Comparison of ENCODE assay signal across 15 mouse cellular contexts in genomic region chr4:120186934-120187333, GRCm38 (mm10). TPM values are rescaled to one million over a fixed set of nuclear protein-coding genes. Genes with fewer than 3 reads are reported as not detected.
DNase-seq lines count a peak whose midpoint lies in the region; ATAC-seq and TF ChIP-seq lines count a peak whose summit lies in the region.
"Had no signal": no experiment of that assay in that cellular context is flagged by ENCODE, and none has a peak within 500 bp of the region (broad histone marks: within the 10 kb centered on the region; RNA-seq: fewer than 3 reads in every experiment).

No protein-coding gene starts in this region.

- H3K27me3 ChIP-seq in forebrain, embryonic 11.5 days (ENCODE audit: control insufficient read depth, insufficient read depth, low read length): no peaks in the 10 kb centered on the region
- H3K27me3 ChIP-seq in forebrain, embryonic 10.5 days (ENCODE audit: poor library complexity, severe bottlenecking): 0 out of 2 replicates have a peak, but pooled peaks cover 8% of the 10 kb centered on the region
- no peaks in the 10 kb centered on the region; the same call in 1 of the 2 replicates for H3K27me3 ChIP-seq in liver, adult 2 months (ENCODE audit: control insufficient read depth, insufficient read depth, low read length)
- peaks cover 11% of the 10 kb centered on the region; the same call in 1 of the 2 replicates for H3K27me3 ChIP-seq in liver, embryonic 12.5 days (replicated peaks)
- no peaks in the 10 kb centered on the region for H3K27me3 ChIP-seq in midbrain, embryonic 11.5 days (ENCODE audit: control insufficient read depth, insufficient read depth, low read length)
- H3K27me3 ChIP-seq in midbrain, embryonic 14.5 days (ENCODE audit: control insufficient read depth, insufficient read depth, low read length): no peaks in the 10 kb centered on the region

- H3K4me2 ChIP-seq in forebrain, embryonic 11.5 days (ENCODE audit: low read depth, low read length, severe bottlenecking): no peak overlapping the region
- H3K4me2 ChIP-seq in liver, embryonic 12.5 days: no peak overlapping the region
- no peak overlapping the region for H3K4me2 ChIP-seq in midbrain, embryonic 11.5 days
- H3K4me2 ChIP-seq in midbrain, embryonic 14.5 days (ENCODE audit: low read length): no peak overlapping the region
- H3K4me2 ChIP-seq: neural tube, embryonic 13.5 days had no signal

- DNase-seq in forebrain, embryonic 11.5 days (ENCODE audit: low spot score): peak; percentile 59
- DNase-seq in forebrain, embryonic 10.5 days (ENCODE audit: extremely low spot score, low spot score): no peak
- no peak for DNase-seq in liver, adult 2 months (ENCODE audit: extremely low read depth, low read depth, low spot score)
- DNase-seq in R1 (ENCODE audit: low read depth, low spot score): peak; percentile 81
- peak; percentile 36 for DNase-seq in mesoderm, embryonic 11.5 days (ENCODE audit: low read depth, low spot score)
- DNase-seq in midbrain, embryonic 11.5 days (ENCODE audit: low spot score, missing footprints): no peak
- no peak for DNase-seq in midbrain, embryonic 14.5 days
- DNase-seq: adrenal gland, postnatal 25 days; cerebellum, adult 9-10 months had no signal

- 9% methylated on average over 4 of the region's 4 CpGs for WGBS in forebrain, embryonic 11.5 days
- WGBS in forebrain, embryonic 10.5 days: 3% methylated on average over 4 of the region's 4 CpGs
- 6% methylated on average over 4 of the region's 4 CpGs for WGBS in liver, adult 2 months
- WGBS in liver, embryonic 12.5 days (ENCODE audit: insufficient replicate concordance): 0% methylated on average over 4 of the region's 4 CpGs
- WGBS in midbrain, embryonic 11.5 days: 2% methylated on average over 4 of the region's 4 CpGs
- 4% methylated on average over 4 of the region's 4 CpGs for WGBS in midbrain, embryonic 14.5 days

- TF ChIP-seq CTCF in liver, adult 2 months (IDR thresholded peaks at IDR 0.05; ENCODE audit: low read depth, low read length): peak; percentile 43

- H3K4me1 ChIP-seq in forebrain, embryonic 11.5 days (replicated peaks; ENCODE audit: control insufficient read depth, insufficient read depth, low read length): peaks cover 3% of the 10 kb centered on the region; the same call in 1 of the 2 replicates
- H3K4me1 ChIP-seq in forebrain, embryonic 10.5 days: peaks cover 39% of the 10 kb centered on the region
- H3K4me1 ChIP-seq in liver, adult 2 months (ENCODE audit: control insufficient read depth, insufficient read depth, low read length): no peaks in the 10 kb centered on the region
- H3K4me1 ChIP-seq in liver, embryonic 12.5 days: no peaks in the 10 kb centered on the region
- H3K4me1 ChIP-seq in midbrain, embryonic 11.5 days (ENCODE audit: control insufficient read depth, insufficient read depth, low read length): no peaks in the 10 kb centered on the region
- 0 out of 2 replicates have a peak, but pooled peaks cover 3% of the 10 kb centered on the region for H3K4me1 ChIP-seq in midbrain, embryonic 14.5 days (ENCODE audit: control insufficient read depth, insufficient read depth, low read length)

- no peaks in the 10 kb centered on the region for H3K79me2 ChIP-seq in liver, adult 2 months (ENCODE audit: control insufficient read depth, insufficient read depth, low read length)

- H3K9me3 ChIP-seq in forebrain, embryonic 11.5 days (ENCODE audit: control insufficient read depth, low read length): no peaks in the 10 kb centered on the region
- H3K9me3 ChIP-seq in forebrain, embryonic 10.5 days: no peaks in the 10 kb centered on the region
- H3K9me3 ChIP-seq in liver, embryonic 12.5 days (replicated peaks): no peaks in the 10 kb centered on the region
- H3K9me3 ChIP-seq in midbrain, embryonic 11.5 days (ENCODE audit: control insufficient read depth, low read length): no peaks in the 10 kb centered on the region
- H3K9me3 ChIP-seq in midbrain, embryonic 14.5 days (ENCODE audit: control insufficient read depth, low read length): no peaks in the 10 kb centered on the region
- H3K9me3 ChIP-seq: heart, embryonic 10.5 days; neural tube, embryonic 13.5 days had no signal

- no peak for ATAC-seq in forebrain, embryonic 11.5 days (replicated peaks; ENCODE audit: low FRiP score)
- no peak for ATAC-seq in liver, embryonic 12.5 days
- ATAC-seq in midbrain, embryonic 11.5 days (ENCODE audit: low FRiP score): no peak
- ATAC-seq in midbrain, embryonic 14.5 days (ENCODE audit: low FRiP score, low TSS enrichment): no peak
- ATAC-seq: forebrain, embryonic 14.5 days; intestine, embryonic 16.5 days had no signal

- H3K4me3 ChIP-seq in forebrain, embryonic 11.5 days (ENCODE audit: low read depth, low read length): no peak overlapping the region
- no peak overlapping the region for H3K4me3 ChIP-seq in forebrain, embryonic 10.5 days
- no peak overlapping the region for H3K4me3 ChIP-seq in liver, adult 2 months (ENCODE audit: insufficient read depth, low read depth, low read length)
- no peak overlapping the region for H3K4me3 ChIP-seq in liver, embryonic 12.5 days
- no peak overlapping the region for H3K4me3 ChIP-seq in midbrain, embryonic 11.5 days (ENCODE audit: low read depth, low read length)
- H3K4me3 ChIP-seq in midbrain, embryonic 14.5 days (replicated peaks; ENCODE audit: low read depth, low read length): no peak overlapping the region
- H3K4me3 ChIP-seq: heart, embryonic 10.5 days; neural tube, embryonic 13.5 days had no signal

- H3K36me3 ChIP-seq in forebrain, embryonic 11.5 days (ENCODE audit: control insufficient read depth, insufficient read depth, low read length): no peaks in the 10 kb centered on the region
- no peaks in the 10 kb centered on the region for H3K36me3 ChIP-seq in forebrain, embryonic 10.5 days (replicated peaks)
- no peaks in the 10 kb centered on the region for H3K36me3 ChIP-seq in liver, adult 2 months (ENCODE audit: control insufficient read depth, insufficient read depth, low read length)
- H3K36me3 ChIP-seq in liver, embryonic 12.5 days: no peaks in the 10 kb centered on the region
- no peaks in the 10 kb centered on the region for H3K36me3 ChIP-seq in midbrain, embryonic 11.5 days (ENCODE audit: control insufficient read depth, insufficient read depth, low read length)
- no peaks in the 10 kb centered on the region for H3K36me3 ChIP-seq in midbrain, embryonic 14.5 days (ENCODE audit: control insufficient read depth, insufficient read depth, low read length)
- H3K36me3 ChIP-seq: heart, embryonic 10.5 days; neural tube, embryonic 13.5 days had no signal

- no peak for TF ChIP-seq POLR2A in liver, adult 2 months (IDR thresholded peaks at IDR 0.05; ENCODE audit: extremely low read depth, insufficient read depth, low read length)

- H3K27ac ChIP-seq in forebrain, embryonic 11.5 days (ENCODE audit: low read depth, low read length): no peak overlapping the region
- no peak overlapping the region for H3K27ac ChIP-seq in forebrain, embryonic 10.5 days
- no peak overlapping the region for H3K27ac ChIP-seq in liver, adult 2 months (replicated peaks; ENCODE audit: insufficient read depth, low read depth, low read length)
- no peak overlapping the region for H3K27ac ChIP-seq in liver, embryonic 12.5 days
- no peak overlapping the region for H3K27ac ChIP-seq in midbrain, embryonic 11.5 days (ENCODE audit: low read depth, low read length)
- H3K27ac ChIP-seq in midbrain, embryonic 14.5 days (replicated peaks; ENCODE audit: low read depth, low read length): no peak overlapping the region
- H3K27ac ChIP-seq: heart, embryonic 10.5 days; neural tube, embryonic 13.5 days had no signal

- no peak overlapping the region for H3K9ac ChIP-seq in forebrain, embryonic 11.5 days (ENCODE audit: low read length)
- no peak overlapping the region for H3K9ac ChIP-seq in liver, adult 2 months (ENCODE audit: low read depth, low read length)
- H3K9ac ChIP-seq in liver, embryonic 12.5 days: no peak overlapping the region
- no peak overlapping the region for H3K9ac ChIP-seq in midbrain, embryonic 11.5 days (ENCODE audit: low read length)
- no peak overlapping the region for H3K9ac ChIP-seq in midbrain, embryonic 14.5 days (replicated peaks; ENCODE audit: low read length)
- H3K9ac ChIP-seq: neural tube, embryonic 13.5 days had no signal

RNA-seq across cellular contexts. Expression of gene Edn2, which starts 25.9 kb away (rescaled TPM):
- not detected in 2 replicates for polyA plus RNA-seq in forebrain, embryonic 11.5 days (2014; fragmentation: Nextera tagmentation; extraction: Ambion mirVana)
- not detected in 2 replicates for polyA plus RNA-seq in forebrain, embryonic 10.5 days (2016; fragmentation: Nextera tagmentation; extraction: Ambion mirVana)
- not detected in 2 replicates for total RNA-seq in liver, adult 2 months (2014; rRNA removed)
- not detected in 2 replicates for polyA plus RNA-seq in liver, adult 2 months (2012; rRNA removed)
- 0.15 and 0.35 TPM in 2 replicates for polyA plus RNA-seq in liver, embryonic 12.5 days (2016; fragmentation: Nextera tagmentation; extraction: Ambion mirVana)
- not detected in 2 replicates for polyA plus RNA-seq in midbrain, embryonic 11.5 days (2014; fragmentation: Nextera tagmentation; extraction: Ambion mirVana)
- polyA plus RNA-seq in midbrain, embryonic 14.5 days (2014; fragmentation: Nextera tagmentation; extraction: Ambion mirVana): 0.18 TPM in 1 of 2 replicates, not detected in the other
- total RNA-seq: adrenal gland, postnatal 25 days; layer of hippocampus, postnatal 25 days had no signal

Comparison
In these comparisons a context has a peak if more than half of its experiments do, and no peak if none do; other contexts are left out.
1. DNase-seq: peak in forebrain, embryonic 11.5 days (single experiment), R1 (single experiment) and mesoderm, embryonic 11.5 days (single experiment); none in forebrain, embryonic 10.5 days (single experiment), liver, adult 2 months (single experiment), midbrain, embryonic 11.5 days (single experiment) and midbrain, embryonic 14.5 days (single experiment).